Mouse (Mus musculus) frontal cortex, adult (tissue): ENCODE results near the gene Gpr22.

Experiments used
- ATAC-seq: cut with Nextera tagmentation; 2 replicates; pipeline ENCODE4 v1.9.2; 2017; ENCODE audit warnings: mild to moderate bottlenecking, moderate library complexity, mixed read lengths; ENCODE audit not compliant: low TSS enrichment

Gpr22 gene

DNA sequence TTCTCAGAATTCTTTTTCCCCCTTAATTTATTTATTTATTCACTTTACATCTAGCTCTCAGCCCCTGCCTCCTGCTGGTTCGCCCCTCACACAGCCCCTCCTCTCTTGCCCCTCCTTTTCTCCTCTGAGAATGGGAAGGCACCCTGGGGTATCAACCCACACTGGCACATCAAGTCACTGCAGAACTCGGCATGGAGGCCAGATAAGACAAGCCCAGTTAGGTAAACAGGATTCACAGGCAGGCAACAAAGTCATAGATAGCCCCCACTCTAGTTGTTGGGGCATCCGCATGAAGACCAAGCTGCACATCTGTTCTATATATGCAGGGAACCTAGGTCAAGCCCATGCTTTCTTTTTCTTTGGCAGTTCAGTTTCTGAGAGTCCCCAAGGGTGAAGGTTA is 46.6 kb downstream of the Gpr22 start:
- ATAC-seq: no peak

- ATAC-seq: no peak
Measured at GRCm38 (mm10) chr12:31665999-31666398, 47.7 kb downstream of the Gpr22 start.
